Mouse (Mus musculus): ENCODE data around the gene Mmd2.

Mmd2 gene

DNA sequence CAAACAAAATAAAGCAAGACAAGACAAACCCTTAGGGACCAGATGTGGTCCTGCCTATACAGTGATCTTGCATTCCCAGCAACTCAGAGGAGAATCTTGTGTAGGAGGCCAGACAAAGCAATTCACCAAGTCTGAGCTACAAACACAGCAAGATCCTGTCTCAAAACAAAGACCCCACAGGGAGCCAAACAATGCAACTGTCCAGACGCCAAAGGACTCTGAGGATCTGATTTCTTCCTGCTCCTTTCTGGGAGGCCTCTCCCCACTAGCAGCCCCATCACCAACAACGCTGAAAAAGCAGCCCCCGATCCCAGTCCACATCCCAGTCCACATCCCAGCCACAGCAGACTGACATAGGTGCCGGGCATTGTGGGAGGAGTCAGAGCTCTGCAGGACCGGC lies 62.3 kb downstream of the Mmd2 start:
- DNase-seq (ENCODE audit: low spot score), result no peak

DNA sequence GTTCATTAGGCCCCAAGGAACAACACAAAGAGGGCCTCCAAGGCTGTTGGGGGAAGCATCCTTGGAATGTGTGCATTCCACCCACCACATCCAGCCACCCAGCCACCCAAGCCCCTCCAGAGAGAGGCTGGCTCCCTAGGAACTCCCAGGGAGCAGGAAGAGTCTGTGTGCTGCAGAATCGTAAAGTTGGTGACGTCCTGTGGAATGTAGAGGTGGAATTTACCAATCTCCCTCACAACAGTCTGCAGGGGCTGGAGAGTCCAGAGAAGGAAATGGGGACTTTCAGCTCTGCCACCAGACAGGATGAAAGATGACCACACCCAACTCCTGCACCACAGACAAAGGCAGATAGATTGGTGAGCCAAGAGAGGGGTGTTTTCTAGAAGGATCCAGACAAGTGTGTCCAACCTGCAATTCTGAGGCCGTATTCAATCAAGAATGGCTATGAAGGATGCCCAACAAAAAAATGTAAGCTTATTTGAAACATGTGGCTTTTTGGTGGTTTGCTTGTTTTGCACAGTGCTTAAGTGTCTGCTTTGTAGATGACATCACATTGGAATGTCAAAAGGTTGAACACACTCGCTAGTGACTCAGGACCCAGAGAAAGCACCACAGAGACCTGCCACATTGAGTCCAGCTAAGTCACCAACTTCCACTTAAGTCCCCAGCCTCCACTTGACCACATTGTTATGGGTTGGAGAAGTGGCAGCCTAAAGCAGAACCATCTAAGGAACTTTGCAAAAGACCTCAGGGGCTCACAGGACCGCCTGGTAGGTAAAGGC lies 63.4 kb downstream of the Mmd2 start:
- no peak for DNase-seq (ENCODE audit: low spot score)

DNA sequence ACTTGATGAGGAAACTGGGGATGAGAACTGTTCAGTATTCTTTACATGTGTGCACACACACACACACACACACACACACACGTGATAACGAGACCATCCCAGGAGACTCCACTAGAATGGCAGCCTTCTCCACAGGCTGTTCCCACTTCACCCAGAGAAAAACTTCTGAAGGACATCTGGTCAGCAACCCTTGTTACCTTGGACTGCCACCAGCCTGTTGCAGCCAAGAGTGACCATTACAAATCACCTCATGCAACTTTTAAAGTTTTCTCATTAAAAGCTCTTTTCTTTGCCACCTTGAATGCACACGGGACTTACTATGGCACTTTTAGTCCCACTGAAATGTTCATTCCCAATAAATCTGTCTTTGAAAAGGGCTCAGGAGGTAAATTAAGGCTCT lies 71.3 kb downstream of the Mmd2 start:
- DNase-seq (ENCODE audit: low spot score), result no peak

DNA sequence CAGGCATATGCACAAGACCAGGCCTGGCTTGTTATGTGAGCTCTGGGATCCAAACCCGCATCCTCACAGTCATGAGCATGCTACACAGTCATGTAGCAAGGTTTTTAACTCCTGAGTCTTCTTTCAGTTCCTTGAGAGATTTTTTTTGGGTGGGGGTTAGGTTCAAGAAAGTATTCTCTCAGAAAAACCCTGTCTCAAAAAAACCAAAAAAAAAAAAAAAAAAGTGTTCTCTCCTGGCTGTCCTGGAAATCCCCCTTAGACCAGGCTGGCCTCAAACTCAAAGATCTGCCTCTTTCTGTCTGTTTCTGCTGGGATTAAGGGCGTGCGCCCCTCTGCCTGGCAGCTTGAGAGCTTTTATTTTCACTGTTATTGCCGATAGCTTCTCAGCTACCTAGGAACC lies 73.2 kb downstream of the Mmd2 start:
- DNase-seq (ENCODE audit: low spot score), result no peak

DNA sequence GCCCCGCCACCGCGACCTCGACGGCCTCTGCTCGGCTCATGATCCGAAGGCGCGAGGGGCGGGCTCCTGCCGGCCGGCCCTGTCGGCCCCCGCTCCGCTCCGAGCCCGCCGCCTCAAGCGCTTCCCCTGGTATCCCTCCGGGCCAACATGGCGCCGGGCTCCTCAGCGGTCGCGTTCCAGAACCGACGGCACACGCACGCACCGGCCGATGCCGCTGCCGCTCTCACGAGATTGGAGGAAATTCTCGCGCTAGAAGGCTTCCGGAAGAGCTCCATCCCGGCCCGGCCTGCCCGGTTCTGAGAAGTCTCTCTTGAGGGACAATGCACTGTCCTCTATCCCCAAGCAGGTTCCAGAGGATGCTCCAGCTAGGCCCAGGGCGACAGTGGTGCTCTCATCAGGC lies 78.7 kb downstream of the Mmd2 start, which contains the start of gene Papolb:
Gene Papolb (minus strand): TSS at position 162 of the 400 bp plus-strand sequence.
- DNase-seq (ENCODE audit: low spot score), result no peak

DNA sequence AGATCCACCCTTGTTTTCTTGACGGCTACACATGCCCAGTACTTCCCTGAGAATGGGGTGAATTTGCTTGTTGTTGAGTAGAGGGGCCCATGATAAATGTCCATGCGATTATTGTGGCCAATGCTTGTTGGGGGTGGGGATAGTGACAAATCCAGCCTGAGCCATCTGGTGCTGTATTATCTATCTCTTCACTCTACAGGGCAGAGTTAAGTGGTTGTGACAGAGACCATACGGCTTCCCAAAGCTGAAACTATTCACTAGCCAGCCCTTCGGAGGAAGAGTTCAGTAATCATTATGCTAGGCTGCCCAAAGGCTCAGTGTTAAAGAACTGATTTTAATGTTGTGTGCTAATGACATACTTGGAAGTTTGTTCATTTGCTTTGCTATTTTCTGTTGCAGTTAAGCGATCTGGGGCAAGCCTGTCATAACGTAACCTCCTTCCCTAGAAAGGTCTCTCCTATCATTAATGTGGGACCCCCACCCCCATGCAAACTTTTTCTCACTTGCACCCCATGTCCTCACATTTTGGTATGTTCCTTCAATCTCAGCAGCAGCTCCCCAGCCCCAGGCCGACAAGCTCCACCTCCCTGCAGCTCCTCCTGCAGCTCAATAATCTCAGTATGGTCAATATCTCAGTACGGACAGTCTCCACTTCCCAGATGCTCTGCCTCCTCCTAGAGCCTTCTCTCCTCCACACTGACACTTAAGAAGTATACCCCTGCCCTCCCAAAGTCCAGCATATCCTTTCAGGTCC lies 83.7 kb downstream of the Mmd2 start:
- DNase-seq (ENCODE audit: low spot score), result no peak

DNA sequence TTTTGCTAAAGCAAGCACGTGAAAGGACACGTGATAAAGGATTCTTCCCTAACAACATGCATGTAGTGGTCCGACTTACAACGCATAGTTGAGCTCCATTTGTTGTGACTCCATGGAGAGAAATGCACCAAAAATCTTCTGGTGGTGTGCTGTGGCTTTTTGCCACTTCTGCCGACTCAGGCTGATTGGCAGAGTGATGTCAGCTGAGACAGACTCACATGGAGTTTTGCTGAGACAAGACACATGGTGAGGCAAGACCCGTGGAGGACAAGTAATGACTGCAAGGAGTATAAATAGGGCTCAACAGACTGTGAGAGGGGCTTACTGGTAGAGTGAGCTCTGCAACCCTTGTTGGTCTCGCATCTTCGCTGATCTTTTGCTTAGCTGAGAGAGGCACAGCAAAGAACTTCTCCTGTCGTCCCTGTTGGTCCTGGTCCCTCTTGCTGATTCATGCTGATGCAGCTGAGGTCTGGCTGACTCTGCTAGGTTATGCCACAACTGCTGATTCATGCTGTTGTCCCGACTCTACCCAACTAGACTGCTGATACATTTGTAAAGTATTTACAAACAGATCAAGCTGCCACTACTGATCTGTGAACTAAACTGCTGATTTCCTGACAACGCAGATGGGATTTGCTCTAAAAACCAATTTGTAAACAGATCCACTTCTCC lies 87.3 kb downstream of the Mmd2 start:
- no peak for DNase-seq (ENCODE audit: low spot score)

DNA sequence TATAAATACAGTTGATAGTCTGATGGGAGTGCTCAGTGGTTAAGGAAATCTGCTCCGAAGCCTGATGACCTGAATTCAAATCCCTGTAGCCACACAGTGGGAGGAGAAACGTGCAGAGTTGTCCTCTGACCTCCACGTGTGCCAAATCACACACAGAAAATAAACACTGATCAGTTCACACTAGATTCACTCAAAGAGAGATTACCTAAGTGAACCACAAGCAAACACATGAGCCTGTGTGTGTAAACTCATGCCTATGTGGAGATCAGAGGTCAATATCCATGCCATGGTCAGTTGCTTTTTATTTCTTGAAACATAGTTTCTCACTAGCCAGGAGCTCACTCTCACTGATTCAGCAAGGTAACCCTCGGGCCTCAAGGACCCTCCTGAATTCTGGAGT lies 88.2 kb downstream of the Mmd2 start:
- DNase-seq (ENCODE audit: low spot score), result no peak

DNA sequence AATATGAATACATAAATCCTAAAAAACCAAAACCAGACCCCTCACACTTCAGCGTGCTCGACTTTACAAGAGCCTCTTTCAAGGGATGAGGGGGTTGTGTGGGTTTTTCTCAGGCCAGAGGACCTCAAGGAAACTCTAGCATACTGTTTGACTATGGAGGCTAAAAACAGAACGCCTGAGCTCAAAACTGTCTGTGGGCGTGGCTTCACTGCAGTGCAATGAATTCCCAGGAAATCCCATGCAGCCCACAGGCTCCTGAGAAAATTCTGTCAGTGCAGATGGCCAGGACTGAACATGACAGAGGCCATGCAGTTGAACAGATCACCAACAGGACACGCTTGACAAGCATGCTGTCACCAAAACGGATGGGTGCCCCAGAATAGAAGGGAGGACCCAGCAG lies 89.6 kb downstream of the Mmd2 start:
- DNase-seq (ENCODE audit: low spot score), result no peak

Measured in urinary bladder, postnatal 14 days (tissue).